Mouse (Mus musculus): ENCODE measurements around the gene Nfkbid.
A peak's percentile ranks its signal among the peaks of the same experiment; 100 is the strongest.

Nfkbid gene

DNA sequence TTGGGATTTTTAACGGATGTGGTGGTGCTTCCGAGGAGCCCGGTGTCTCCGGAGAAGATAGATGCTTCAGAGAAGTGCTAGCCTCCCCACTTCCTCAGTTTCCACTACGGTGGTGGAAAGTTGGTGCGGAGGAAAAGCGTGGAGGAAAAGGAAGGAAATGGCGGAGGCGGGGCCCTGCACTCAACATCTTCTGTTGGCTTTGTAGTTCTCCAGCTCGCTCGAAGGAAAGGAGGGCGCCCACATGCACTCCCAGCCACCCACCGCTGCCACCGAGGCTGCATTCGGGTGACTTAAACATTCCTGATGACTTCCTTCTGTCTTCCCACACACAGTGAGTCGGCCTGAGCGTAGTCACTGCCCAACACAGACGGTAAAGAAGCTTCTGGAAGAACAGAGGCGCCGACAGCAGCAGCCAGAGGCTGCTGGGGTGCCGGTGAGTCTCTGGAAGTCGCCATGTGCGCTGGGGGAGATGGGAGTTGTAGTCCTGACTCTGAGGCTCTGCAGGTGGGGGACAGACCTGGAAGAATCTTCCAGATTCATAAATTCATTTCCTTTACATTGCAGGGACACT is 1.6 kb downstream of the Nfkbid start:
- DNase-seq (ENCODE audit: low read depth in 2 of 2, low spot score in 2 of 2): no peak

DNA sequence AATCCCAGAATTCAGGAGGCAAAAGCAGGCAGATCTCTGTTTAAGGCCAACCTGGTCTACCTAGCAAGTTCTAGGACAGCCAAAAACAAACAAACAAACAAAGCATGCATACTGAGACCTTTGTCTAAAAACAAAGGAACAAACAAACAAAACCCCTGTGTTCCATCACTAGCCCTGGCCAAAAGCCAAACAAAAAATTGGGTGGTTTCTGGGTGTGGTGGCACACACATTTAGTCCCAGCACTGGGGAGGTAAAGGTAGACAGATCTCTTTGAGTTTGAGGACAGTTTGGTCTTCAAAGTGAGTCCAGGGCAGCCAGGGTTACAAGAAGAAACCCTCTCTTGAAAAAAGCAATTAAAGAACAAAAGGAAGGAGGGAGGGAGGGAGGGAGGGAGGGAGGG is 7.8 kb downstream of the Nfkbid start:
- no peak for DNase-seq (ENCODE audit: low read depth in 2 of 2, low spot score in 2 of 2)

DNA sequence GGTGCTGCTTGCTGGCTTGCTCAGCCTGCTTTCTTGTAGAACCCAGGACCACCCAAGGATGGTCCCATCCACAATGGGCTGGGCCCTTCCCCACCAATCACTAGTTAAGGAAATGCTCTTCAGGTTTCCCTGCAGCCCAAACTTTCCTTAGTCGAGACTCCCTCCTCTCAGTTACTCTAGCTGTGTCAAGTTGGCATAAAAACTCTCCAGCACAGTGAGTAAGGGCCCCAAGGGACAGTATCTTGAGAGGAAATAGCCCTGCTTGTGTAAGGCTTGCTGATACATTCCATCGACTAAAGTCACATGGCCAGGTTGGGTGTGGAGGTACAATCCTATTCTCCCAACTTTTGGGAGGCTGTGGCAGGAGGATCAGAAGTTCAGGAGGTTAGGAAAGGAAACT is 8.7 kb downstream of the Nfkbid start:
- no peak for DNase-seq (ENCODE audit: low read depth in 2 of 2, low spot score in 2 of 2)

DNA sequence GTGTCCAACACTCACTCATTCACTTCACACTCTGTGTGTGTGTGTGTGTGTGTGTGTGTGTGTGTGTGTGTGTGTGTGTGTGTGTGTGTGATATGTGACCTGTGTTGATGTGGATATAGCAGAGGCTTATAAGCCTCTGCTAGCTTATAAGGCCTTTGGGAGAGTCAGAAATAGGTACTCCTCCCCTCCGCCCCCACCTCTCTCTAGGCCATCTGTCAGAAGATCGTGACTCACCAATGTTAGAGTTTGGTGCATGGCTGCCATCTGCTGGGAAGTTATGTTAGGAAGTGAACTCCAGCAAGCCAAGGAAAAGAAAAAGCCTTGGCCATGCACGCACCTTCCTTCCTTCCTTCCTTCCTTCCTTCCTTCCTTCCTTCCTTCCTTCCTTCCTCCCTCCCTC is 10.3 kb downstream of the Nfkbid start:
- DNase-seq (ENCODE audit: low read depth in 2 of 2, low spot score in 2 of 2): peak; percentile 68 to 74

DNA sequence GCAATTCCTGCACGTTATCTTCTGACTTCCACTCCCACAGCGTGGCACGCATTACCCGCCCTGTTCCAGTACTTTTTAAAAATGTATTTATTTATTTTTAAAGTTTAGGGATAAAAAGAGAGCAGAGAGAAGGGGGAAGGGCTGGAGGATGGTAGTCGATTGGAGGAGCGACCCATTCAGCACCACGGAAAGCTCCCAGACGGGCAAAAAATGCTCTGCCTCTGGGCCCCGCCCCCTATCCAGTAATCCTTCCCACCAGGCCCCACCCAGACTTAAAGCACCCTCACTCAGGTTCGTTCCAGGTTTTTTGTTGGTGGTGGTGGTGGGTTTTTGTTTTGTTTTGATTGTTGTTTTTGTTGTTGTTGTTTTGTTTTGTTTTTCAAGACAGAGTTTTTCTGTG is 12.7 kb downstream of the Nfkbid start:
- DNase-seq (ENCODE audit: low read depth in 2 of 2, low spot score in 2 of 2): no peak

DNA sequence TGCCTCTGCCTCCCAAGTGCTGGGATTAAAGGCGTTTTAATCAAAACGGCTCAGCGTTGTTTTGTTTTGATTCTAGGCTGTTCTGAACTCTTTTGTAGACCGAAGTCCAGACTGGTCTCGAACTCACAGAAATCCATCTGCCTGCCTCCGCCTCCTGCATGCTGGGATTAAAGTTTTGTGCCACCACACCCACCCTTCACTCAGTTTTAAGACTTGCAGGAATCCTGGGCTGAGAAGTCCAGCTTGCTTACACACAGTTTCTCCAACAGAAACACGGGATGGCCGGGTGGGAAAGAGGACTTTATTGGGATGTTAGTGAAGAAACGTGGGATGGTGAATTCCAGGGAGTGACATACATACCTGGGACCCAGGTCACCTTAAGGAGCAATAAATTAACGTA is 13.2 kb downstream of the Nfkbid start:
- DNase-seq (ENCODE audit: low read depth in 2 of 2, low spot score in 2 of 2): no peak

DNA sequence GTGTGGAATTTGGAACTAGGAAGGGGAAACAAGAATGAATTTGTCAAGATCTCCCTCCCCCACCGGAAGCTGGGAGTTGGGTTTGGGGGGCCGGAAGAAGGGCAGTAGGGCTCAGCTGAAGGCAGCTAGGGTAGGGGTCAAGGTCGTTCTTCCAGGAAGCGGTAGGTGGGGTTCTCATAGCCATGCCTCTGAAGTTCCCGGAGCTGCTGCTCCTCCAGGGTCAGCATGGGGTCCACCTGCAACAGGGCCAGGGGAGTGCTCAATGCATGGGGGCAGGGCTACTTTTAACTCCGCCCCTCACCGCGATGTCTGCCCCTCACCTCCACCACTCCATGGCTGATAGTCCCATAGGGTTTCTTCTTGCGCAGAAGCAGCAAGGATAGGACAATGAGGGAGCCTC is 13.6 kb downstream of the Nfkbid start:
- DNase-seq (ENCODE audit: low read depth in 2 of 2, low spot score in 2 of 2): no peak

DNA sequence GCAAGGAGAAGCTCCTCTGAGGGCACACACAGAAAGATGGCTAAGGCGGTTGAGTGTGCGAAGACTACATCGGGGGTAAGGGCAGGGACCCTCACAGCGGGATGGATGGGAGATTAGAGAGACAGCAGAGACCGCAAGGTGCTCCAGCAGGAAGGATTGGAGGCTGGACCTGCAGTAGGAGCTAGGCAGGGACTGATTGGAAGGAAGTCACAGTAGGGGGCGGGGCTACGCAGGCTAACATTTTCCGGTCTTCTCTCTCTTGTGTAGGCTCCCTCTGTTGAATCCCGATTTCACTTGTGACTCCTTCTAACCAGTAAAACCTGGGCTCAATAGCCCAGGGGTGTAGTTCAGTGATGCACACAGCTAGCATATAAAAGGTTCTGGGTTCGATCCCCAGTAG is 15.3 kb downstream of the Nfkbid start:
- no peak for DNase-seq (ENCODE audit: low read depth in 2 of 2, low spot score in 2 of 2)

GRCm38 (mm10) chr7:30439734-30440133 is 18.2 kb downstream of the Nfkbid start:
- DNase-seq (ENCODE audit: low read depth in 2 of 2, low spot score in 2 of 2): no peak

GRCm38 (mm10) chr7:30440697-30441096 is 19.2 kb downstream of the Nfkbid start:
- DNase-seq (ENCODE audit: low read depth in 2 of 2, low spot score in 2 of 2): peak; percentile 51 to 59

DNA sequence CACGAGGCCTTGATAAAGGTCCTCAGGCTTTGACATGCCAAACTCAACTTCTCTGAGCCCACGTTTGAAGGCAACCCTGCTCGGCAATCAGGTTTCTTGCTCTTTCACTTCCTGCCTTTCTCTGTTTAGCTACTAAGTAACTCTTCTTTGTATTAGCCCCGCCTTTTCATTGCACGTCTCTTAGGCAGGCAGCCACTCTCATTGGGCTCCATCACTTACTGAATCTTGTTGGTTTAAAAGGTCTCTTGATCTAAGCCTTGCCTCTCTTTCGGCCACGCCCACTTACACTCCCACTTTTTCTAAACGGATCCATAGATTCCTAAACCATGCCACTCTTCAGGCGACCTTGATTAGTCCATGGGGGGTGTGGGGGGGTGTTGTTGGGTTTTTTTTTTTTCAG is 22.2 kb downstream of the Nfkbid start:
- DNase-seq (ENCODE audit: low read depth in 2 of 2, low spot score in 2 of 2): no peak

DNA sequence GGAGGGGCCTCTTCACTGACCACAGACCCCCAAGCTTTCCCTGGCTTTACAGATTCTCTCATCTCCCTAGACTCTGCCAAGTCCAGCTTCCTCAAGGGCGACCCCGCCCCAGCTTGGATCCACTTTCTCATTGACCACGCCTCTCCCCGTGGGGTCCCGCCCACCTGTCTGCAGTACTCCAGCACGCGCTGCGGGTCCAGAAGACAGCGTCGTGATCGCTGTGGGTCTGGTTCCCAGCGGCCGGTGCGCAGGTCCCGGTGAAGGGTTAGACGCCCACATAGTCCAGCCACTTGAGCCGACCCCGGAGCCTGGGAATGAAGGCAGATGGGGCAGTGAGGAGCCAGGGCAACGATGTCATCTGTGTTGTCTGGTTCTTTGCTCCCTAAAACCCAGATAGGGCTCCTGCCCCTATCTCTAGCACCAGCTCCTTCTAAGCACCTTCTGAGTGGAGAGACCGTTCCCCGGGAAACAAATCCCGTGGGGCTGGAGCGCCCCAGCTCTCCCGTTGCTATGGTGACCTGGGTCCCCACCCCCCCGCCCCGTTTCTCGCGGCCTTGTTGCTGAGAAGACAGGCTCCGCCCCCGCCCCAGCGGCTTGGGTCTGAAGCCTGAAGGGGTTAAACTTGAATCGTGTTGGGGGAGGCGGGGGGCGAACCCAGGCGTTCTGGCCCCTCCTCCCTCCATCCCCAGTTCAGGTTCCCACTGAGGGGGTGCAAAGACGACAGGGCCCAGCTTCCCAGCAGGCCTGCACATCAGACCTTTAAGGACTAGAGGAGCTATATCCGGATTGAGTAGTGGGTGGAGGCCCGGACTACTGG is 22.8 kb downstream of the Nfkbid start:
- DNase-seq (ENCODE audit: low read depth in 2 of 2, low spot score in 2 of 2): no peak

DNA sequence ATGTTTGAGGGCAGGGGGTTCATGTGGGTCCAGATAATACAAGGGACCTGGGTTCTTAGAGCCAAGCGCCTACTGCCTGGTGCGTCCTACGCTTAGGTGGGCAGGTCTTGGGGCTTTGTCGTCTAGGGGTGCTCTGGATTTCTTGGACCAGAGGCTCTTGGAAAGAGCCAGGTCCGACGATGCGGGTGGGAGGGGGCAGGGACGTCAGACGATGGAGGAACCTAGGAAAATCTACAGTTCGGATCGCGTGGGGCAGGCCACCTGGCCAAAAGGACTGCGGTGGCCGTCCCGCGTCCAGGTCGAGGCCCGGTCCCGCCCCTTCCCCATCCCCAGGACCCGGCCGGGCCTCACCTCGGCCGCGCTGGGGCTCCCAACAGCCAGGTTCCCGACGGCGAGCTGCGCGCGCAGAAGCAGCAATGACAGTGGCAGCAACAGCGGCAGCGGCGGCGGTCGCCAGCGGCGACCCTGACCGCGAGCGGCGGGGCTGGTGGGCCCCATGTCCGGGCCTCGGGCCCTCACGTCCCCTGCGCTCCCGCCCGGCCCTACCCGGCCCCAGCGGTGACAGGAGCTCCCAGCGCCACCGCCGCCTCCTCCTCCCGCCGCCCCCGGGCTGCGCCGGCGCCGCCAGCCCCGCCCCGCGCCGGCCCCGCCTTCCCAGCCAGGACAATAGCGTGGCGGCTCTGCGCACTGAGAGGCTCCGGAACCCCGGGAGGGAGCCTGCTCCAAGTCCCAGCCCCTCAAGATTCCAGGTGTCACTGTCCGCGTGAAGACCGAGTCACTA is 23.6 kb downstream of the Nfkbid start, which contains the start of gene Aplp1:
Gene Aplp1, minus strand, starts transcription at position 565 of the 781 bp plus-strand sequence.
- no peak for DNase-seq (ENCODE audit: low read depth in 2 of 2, low spot score in 2 of 2)

- no peak for DNase-seq (ENCODE audit: low read depth in 2 of 2, low spot score in 2 of 2)
These were observed 28.7 kb downstream of the Nfkbid start for GRCm38 (mm10) chr7:30450241-30450640.

- no peak for DNase-seq (ENCODE audit: low read depth in 2 of 2, low spot score in 2 of 2)
These were observed 31.8 kb downstream of the Nfkbid start for GRCm38 (mm10) chr7:30453327-30453726.

- no peak for DNase-seq (ENCODE audit: low read depth in 2 of 2, low spot score in 2 of 2)
These were observed 32.2 kb downstream of the Nfkbid start for GRCm38 (mm10) chr7:30453766-30454165.

DNA sequence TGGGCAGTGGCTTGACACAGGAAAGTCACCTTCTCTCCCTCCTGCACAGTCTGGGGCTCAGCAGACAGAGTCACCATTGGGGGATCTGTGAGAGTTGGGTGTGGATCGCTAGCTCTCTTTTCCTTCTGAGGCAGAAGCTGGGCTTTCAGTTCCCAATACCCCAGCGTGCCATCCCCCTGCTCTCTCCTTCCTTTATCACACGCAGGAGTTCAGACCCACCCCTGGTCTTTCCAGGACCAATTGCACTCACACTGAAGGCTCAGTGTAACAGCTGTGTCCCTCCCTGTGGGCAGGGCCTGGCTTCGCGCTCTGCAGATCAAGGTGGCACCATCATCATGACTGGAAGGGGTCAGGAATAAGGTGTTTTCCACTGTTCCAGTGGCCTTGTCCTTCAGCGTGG is 32.7 kb downstream of the Nfkbid start:
- no peak for DNase-seq (ENCODE audit: low read depth in 2 of 2, low spot score in 2 of 2)

DNA sequence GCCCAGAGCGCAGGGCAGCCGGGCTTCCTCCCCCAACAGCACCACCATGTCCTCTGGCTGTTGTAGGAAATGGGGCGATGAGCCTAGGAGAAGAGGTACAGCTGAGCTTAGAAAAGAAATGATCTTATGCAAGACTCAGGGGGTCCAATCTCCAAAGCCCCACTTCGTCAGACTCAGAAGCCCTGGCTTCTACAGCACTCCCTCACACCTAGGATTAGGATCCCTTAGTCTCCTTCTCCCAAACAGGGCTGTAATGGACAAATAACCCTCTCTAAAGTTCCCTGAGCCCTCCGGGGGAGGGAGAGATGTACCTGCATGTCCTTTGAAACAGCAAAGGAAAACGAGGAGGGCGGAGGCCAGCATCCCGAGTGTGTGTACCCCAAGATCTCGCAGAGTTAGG is 35.0 kb downstream of the Nfkbid start:
- no peak for DNase-seq (ENCODE audit: low read depth in 2 of 2, low spot score in 2 of 2)

DNA sequence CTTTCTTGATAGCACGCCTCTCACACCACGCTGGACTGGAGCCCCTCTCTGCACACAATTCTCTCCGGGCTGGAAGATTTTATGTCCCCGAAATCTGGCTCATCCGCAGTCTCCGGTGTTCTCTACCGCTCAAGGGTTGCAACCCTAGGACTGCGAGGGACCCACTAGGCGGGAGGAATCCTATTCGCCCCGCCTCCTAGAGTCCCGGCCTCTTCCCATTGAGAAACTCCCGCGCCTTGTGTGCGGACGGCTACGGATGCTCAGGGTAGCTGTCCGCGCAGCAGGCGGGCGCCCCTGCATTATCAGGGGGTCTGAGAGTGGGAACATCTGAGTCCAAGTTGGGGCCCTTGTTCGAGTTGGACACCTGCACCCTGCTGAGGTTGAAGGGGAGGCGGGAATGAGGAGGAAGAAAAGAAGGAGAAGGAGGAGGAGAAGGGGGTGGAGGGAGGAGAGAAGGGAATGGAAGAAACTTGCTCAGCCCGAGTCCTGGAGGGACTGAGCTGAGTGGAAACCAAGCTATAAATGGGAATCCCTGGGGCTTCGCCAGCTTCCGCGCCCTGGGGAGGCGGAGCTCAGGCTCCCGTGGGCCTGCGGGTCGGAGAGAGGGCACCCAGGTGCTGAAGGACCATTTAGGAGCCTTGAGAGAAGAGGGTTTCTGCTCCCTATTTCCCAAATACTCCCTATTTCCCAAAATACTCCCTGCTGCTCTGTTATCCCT is 35.5 kb downstream of the Nfkbid start:
- no peak for DNase-seq (ENCODE audit: low read depth in 2 of 2, low spot score in 2 of 2)

DNA sequence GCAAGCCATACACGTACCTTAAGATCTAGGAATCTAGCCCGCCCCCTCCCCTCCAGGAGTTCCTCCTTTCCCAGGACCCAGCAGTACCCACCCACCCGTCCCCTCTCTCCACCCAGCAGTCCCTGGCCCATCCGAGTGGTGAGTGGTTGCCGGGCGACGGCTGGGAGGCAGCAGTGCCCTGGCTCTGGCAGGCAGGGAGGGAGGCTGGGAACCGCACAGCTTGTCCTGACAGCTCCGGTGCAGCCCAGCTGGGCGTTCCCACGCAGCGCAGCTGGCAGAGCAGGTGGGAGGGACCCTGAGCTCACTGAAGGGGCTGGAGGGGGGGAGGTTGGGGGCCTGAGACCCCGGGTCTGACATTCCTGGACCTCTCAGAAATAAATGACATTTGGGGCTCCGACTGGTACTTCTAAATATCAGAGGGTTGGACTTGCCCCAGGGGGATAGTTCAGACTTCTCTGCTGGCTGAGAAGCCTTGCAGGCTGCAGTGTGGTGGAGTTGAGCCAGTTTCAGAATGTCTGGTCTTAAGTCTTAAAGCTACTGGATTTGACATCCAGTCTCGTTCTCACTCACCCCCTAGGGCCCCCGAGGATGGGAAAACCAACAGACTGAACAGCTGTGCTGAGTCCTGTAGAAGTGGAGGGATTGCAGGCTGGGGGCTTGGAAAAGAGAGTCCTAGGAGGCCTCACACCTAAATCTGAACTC is 36.2 kb downstream of the Nfkbid start, which contains the start of the genes Kirrel2 and Nphs1:
Gene Kirrel2, minus strand, starts transcription at position 62 of the 702 bp plus-strand sequence.
Gene Nphs1, plus strand, starts transcription at position 687 of the 702 bp plus-strand sequence.
- no peak for DNase-seq (ENCODE audit: low read depth in 2 of 2, low spot score in 2 of 2)

DNA sequence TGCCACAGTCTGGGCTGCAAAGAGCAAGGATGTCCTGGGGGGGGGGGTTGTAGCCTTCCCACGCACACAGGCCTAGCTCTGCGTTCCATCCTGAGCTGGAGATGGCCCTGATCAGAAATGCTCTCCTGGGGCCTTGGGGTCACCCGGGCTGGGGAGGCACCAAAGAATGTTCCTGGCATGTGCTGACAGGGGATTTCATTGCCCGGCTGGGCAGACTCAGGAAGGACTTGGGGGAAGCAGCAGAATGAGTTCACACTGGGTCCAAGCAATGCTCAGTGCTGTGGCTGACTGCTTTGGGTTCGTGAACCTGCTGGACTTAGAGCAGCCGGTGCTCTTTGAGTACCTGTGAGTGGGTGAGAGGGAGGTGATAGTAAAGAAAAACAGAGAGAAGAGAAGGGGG is 38.0 kb downstream of the Nfkbid start:
- no peak for DNase-seq (ENCODE audit: low read depth in 2 of 2, low spot score in 2 of 2)
